Mouse (Mus musculus) cerebellum, adult 9-10 months (tissue): ENCODE measurements at regions not wholly inside any gene's neighbourhood (a gene's known extent, or its start where the extent isn't known, plus 50 kb on each side); places are given as distances from the start of the nearest gene placed in this dataset.

Experiments used
- DNase-seq: peaks from one replicate; pipeline ENCODE4 v3.0.0; 2022

DNA sequence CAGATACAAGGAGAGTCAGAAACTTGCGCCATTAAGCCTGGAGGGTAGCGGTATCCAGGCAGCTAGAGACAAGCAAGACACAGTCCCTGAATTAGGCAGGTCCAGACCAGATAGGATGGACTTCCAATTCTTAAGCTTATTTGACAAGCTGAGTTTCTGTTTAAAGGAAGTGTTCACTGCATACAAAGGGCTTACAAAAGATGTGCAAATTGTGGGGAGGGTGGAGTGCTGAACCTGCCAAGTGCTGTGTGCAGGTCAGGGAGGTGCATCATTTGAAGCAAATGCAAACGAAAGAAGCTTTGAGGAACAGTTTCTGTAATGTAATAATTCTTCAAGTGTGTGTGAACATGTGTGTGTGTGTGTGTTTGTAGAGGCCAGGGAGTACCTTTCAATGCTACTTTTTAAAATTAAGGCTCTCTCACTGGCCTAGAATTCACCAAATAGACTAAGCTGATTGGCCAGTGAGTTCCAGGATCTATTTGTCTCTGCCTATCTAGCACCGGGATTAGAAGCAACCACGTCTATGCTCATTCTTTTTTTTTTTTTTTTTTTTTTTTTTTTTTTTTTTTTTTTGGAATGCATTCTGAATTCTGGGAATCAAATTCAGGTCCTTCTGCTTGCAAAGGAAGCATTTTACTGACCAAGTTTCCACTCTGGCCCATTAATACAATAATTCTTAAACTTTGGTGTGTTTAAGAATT lies 74.6 kb upstream of the Gm4894 start:
- no peak for DNase-seq

DNA sequence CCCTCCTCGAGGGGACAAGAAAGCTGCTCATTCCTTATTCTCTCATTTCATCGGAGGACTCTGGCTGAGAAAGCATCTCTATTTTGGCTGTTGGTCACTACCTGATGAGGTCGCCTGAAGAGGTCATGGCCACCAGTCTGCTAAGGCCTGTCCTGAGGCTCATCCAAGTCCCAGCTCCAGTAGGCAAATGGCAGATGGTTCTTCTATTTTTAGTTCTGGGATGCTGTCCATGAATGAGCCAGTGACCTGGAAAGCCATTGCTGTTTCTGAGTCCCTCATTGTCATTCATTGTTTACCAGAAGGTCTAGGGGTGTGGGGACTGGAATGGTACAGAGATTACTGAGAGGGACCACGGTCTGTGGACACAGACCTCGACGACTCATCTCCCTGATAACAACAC lies 71.8 kb upstream of the Gm4894 start:
- peak; percentile 96 for DNase-seq

DNA sequence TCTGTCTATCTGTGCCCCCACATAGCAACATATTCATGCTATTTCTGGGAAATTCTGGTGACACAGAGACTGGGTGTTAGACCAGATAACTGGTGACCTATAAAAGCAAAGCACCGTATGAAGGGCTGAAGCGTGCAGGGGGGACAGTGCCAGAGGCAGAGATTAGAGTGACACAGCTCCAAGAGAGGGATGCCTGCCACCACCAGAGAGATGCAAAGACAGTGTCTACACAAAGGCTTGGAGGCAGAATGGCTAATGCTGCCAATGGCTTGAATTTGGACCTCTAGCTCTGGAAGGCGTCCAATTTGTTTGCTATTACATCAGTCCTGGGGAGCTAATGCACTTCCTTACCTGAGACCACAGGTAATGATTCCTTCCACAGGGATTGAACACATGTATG lies 65.5 kb upstream of the Gm4894 start:
- DNase-seq, result peak; percentile 87

DNA sequence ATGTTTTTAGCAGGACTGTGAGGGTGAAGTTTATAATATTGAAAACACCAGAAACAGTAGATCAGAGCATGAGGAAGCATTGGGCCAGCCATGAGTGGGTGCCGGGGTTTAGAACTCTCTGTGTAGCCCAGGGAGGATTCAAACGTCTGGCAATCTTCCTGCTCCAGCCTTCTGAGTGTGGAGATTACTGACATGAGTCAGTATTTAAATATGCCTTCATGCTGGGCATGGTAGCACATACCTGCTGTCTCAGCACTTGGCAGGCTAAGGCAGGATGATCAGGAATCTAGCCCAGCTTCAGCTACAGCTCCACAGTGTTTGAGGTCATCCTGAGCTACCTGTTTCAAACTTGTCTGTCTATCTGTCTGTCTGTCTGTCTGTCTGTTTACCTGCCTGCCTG lies 60.9 kb upstream of the Gm4894 start:
- peak; percentile 84 for DNase-seq

DNA sequence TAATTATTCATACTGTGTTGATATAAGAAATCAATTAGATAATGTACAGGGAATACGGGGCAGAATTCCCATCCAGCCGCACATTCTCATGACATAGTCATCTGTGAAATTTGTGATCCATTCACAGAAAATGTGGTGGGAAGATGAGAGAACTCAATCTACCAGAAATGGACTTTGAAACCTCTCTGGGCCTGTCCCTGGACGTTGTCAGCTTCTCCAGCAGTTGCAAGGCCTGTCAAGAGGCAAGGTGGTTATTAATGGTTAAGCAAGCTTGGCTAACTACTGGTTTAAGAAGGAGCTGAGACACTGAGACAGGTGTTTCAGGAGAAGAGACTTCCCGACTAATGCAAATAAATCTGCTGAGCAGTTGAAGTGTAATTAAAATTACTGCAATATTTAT lies 57.6 kb upstream of the Gm4894 start:
- no peak for DNase-seq
